Mouse (Mus musculus) embryonic stem cell, embryonic (primary cell): ENCODE measurements at regions not wholly inside any gene's neighbourhood (a gene's known extent, or its start where the extent isn't known, plus 50 kb on each side); places are given as distances from the start of the nearest gene placed in this dataset.

ENCODE experiments used
- CTCF ChIA-PET, 4 experiments: fragments of 300-600 bp in 2 of 4; fragments of 350-600 bp in 2 of 4; sonication (Branson Sonifier 250); formaldehyde crosslinking; loops; one replicate each; lab custom pipeline; 2022; ENCODE audit warnings: inconsistent platforms in 2 of 4; lab: Charles Lee
- POLR2A ChIA-PET, 4 experiments: fragments of 300-600 bp in 2 of 4; fragments of 350-600 bp in 2 of 4; sonication (Branson Sonifier 250); formaldehyde crosslinking; loops; one replicate each; lab custom pipeline; 2022; ENCODE audit warnings: antibody characterized with exemption in 4 of 4, inconsistent platforms in 1 of 4; lab: Charles Lee

- POLR2A ChIA-PET, result no interaction called here
- CTCF ChIA-PET, result interaction anchor here in 1 of 4 experiments (0.5 kb wide), 1 partner anchor 1531 kb away, joined by 8 read pairs; no protein-coding TSS in a partner anchor
Observed at GRCm38 (mm10) chr7:135809751-135810379, 93.7 kb upstream of the Mki67 start.

DNA sequence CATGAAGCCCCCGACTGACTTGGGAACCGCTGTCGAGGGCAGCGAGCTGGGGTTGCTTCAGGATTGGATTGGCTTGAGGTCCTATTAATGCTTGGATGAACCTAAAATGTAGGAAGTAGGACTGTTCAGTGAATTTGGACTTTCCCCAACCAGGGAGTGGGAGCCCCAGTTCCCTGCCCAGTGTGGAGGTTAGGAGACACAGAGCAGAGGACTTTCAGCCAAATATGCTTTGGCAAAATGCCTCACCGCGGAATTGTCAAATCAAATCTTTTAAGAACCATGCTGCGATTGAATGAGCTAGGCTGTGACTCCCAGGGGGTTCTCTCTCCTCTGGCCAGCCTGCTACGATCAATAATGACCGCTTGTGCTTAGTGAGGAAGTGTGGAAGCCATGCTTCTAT is 94.8 kb upstream of the Mki67 start:
- ChIA-PET CTCF (no interaction called here), POLR2A (interaction anchor here in 1 of 4 experiments (0.6 kb wide), 1 partner anchor 12 kb away, joined by 3 read pairs; no protein-coding TSS in a partner anchor)

DNA sequence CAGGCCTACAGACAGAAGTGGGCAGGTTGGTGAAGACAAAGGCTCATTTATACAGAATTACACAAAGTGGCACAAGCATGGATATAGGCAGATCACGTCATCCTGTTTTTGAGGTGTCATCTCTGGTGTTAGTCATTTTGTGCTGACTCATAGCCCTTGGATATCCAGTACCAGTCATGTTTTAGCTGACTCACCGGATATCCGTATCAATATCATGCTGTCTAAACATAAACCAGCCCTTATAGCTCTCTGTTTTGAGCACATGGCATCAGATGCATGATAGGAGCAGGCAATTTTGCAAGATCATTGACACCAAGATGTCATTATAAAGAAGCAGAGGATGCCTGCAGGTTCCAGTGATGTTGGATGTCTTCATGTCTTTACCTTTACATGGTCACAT is 97.5 kb upstream of the Mki67 start:
- ChIA-PET CTCF (no interaction called here), POLR2A (no interaction called here)

GRCm38 (mm10) chr7:135816191-135816590 is 100.0 kb upstream of the Mki67 start:
- ChIA-PET CTCF (interaction anchor here in 1 of 4 experiments (1.6 kb wide), 1 partner anchor 25 kb away, joined by 5 read pairs; no protein-coding TSS in a partner anchor), POLR2A (no interaction called here)

DNA sequence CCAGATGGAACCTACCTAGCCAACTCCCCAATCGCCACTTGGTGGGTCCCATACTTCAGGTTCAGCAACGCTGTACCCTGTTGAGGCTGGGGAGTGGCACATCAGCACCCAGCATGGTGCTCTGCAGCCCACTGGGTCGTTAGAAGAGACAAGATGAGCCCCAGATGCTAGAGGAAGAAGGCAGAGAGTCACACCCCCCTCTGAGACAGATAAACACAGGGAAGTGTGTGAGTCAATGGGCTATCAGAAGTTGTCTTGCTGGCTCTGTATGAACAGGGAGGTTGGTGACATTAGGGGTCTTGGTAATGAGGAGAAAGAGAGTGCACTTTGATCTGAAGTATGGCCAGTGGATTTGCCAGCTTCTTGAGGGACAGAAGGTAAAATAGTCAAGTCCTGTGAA is 101.7 kb upstream of the Mki67 start:
- ChIA-PET CTCF (no interaction called here), POLR2A (no interaction called here)

- ChIA-PET POLR2A (no interaction called here), CTCF (no interaction called here)
Observed at GRCm38 (mm10) chr7:135818298-135818697, 102.1 kb upstream of the Mki67 start.

DNA sequence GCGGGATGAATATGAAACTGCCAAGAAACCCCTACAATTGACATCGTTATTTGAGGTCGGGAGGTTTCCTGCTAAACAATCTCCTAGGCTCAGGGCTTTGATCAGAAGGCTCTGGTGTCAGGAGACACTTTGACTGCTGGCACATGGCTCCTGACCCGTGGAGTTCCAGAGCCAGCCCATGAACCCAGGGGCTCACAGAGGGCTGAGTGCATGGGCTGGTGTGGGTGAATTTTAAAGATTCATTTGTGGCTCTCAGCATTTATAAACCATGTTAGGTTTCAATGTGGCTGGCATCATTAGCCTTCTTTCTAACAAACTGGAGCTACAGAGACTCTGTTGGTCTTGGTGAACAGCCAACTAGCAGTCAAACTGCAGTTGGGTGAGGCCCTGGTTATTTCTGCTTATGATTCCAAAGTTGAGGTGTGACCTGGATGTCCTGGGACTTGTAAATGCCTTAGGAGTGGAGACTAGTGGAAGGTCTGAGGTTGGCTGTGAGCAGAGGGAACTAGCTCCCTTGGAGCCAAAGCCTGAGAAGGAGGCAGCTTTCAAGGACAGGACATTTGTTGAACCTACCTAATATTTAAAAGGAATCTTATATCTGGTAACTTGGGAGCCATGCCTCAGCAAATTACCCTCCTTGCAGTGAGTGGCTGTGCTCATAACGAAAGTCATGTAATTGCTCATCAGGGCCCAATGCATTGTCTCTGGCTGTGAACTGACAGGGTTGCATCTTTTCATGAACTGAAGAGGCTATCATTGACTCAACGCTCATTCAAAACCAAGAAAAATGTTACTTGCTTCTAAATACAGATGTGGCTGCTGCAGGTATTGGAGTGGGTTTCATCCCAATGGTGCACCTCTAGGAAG is 108.0 kb upstream of the Mki67 start:
- CTCF ChIA-PET, result no interaction called here
- POLR2A ChIA-PET, result no interaction called here

GRCm38 (mm10) chr7:135829246-135829645 is 113.1 kb upstream of the Mki67 start:
- POLR2A ChIA-PET, result no interaction called here
- CTCF ChIA-PET, result interaction anchor here in 1 of 4 experiments (0.5 kb wide), 1 partner anchor 71 kb away, joined by 3 read pairs; no protein-coding TSS in a partner anchor

DNA sequence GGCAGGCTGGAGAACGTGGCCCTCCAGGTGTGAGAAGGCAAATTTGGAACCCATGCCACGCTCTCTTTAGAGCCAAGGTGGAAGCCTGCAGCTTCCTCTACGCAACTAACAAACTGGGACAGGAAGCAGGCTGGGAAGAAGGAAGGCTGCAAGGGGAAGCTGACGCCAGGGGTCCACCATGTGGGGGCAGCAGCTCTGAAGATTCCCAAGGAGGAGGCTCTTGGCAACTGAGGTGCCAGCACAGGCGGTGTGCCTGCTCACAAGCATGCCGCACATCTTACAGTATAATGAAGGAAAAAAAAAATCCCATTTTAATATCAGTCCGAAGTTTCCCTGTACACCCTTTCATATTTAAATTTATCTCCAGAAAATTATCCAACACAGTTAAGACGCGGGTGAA is 117.3 kb upstream of the Mki67 start:
- POLR2A ChIA-PET, result no interaction called here

DNA sequence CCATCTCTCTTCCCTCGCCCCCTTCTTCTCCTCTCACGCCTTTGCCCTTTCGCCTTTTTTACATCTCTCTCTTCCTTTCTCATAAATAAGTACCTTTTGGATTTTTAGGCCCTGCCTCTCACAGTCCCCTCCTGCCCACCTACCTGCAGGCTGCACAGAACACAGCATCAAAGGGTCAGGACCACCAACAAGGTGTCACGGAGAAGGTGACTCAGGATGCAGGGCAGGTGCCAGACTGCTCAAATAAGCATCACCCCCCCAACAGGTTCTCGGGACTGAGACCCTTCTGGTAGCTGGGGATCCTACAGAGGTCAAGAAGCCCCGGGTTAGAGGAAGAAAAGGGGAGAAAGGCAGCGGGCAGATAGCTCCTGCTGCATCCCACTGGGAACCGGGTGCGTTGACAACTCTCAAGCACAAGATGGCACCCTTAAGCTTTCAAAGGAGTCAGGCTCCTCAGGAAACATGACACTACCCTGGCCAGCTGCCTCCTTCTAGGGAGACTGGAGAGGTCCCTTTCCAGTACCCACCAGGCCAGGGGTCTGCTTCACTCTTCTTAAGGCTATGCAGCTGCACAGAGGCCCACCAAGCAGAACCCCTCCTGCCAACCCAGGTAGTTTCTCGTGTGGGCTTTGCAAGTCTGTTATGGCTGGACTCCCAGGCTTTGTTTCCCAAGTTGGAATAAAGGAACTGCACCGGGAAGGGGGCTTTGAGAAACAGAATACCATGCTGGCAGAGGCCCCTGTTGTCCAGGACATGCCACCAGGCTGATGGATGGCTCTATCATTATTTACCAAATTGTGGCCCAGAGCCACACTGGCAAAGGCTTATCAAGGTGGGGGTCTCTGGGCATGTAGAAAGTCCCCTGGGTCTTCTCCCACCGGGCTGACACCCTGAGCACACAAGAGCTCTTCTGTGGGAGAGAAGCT is 120.9 kb upstream of the Mki67 start:
- ChIA-PET POLR2A (interaction anchor here in 1 of 4 experiments (1.2 kb wide), 1 partner anchor 120 kb away, joined by 5 read pairs; no protein-coding TSS in a partner anchor), CTCF (interaction anchor here (0.6 to 1.8 kb wide), 27 partner anchors 10 to 652 kb away, joined by 3 to 27 read pairs (median 4); no protein-coding TSS in a partner anchor)

More for the DNA sequence above, 117.3 kb upstream of the Mki67 start:
- CTCF ChIA-PET, result no interaction called here

DNA sequence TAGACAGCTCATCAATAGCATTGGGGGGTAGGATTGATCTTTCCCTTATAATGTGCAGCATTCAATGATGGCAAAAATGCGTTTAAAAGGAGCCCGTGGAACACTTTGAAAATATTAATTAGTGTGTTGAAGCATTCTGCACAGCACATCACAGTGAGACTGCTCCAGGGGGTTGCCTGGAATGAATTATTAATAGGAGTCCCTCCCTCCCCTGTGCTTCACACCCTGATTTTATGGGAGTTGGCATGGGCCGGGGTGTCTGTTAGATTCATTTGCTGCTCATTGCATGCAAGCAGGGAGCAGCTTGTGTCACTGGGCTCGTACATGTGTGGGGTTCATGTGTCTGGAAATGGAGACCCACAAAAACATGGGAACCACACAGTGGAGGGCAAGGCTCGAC is 127.9 kb upstream of the Mki67 start:
- CTCF ChIA-PET, result interaction anchor here in 3 of 4 experiments (0.8 to 1.0 kb wide), 3 partner anchors 8 to 357 kb away, joined by 3 read pairs; no protein-coding TSS in a partner anchor

DNA sequence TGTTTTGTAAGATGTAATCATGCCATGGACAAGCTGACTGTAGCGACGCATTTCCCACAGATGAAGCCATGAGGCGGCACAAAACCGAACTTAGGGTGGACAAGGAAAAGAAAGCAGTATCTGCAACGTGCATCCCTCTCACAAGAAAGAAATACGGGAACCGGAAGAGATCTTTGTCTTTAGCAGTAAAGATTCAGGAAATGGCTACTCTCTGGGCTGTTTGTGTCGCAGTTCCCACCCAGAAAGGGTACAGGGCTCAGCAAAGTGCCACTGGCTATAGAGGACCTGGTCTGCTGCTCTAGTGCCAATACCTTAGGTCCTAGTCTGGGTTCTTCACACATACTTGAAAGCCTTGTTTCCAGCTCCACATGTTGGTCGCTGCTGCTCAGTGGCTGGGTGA is 131.1 kb upstream of the Mki67 start:
- POLR2A ChIA-PET, result no interaction called here
- CTCF ChIA-PET, result no interaction called here

More for the DNA sequence above, 127.9 kb upstream of the Mki67 start:
- POLR2A ChIA-PET, result no interaction called here

DNA sequence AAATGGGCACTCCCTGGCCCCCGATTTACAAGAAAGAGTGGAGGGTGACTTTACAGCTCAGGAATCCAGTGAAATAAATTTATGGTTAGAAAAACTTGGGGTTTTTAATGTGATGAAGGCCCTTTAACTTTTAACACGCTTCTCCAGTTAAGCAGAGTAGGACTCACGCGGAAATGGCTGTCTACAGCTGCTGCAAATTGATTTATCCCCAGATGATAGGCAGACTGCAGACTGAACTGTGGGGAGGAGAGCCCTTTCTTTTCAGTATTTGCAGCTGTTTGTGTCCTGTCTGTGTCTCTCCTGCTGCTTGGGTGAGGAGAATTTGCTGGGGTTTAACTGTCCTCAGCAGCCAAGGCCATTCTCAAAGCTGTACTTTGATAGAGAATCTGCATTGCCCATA is 132.0 kb upstream of the Mki67 start:
- POLR2A ChIA-PET, result interaction anchor here in 1 of 4 experiments (0.6 kb wide), 1 partner anchor 305 kb away, joined by 4 read pairs; no protein-coding TSS in a partner anchor
- CTCF ChIA-PET, result no interaction called here

- POLR2A ChIA-PET, result interaction anchor here in 1 of 4 experiments (0.7 kb wide), 1 partner anchor 199 kb away, joined by 3 read pairs; no protein-coding TSS in a partner anchor
- CTCF ChIA-PET, result no interaction called here
Observed at GRCm38 (mm10) chr7:135848833-135849232, 132.7 kb upstream of the Mki67 start.

DNA sequence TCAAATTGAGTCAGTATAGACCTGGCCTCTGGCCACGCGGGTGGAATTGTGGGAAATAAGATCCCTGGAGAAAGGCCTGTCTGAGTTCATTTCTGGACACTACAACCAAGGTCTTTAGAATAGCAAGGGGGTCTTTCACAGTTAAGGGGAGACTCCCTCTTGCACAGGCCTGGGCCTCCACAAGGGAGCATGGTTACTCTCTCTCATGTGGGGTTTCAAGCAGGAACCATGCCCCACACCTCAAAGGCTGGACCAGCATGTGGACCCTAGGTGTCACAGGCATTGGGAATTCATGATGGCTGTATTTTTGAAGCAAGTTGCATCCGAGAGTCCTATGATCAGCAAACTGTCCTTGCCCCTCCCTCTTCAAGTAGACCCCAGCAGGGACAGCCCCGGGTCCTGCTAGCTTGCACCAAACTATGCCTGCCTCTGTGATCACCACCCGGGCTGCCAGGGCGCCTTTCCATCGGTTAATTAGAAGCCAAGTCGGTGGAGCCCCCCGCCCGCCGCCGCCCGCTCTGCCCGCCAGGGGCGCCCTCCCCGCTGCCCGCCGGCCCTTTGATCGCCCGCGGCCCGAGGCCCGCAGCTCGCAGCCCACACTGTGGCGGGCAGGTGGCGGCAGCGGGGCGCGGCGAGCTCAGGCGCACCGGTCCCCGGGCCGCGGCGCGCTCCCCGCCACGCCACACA is 137.1 kb upstream of the Mki67 start:
- ChIA-PET POLR2A (no interaction called here), CTCF (interaction anchor here in 3 of 4 experiments (0.5 to 1.8 kb wide), 9 partner anchors 14 to 957 kb away, joined by 3 to 5 read pairs (median 4); no protein-coding TSS in a partner anchor)

DNA sequence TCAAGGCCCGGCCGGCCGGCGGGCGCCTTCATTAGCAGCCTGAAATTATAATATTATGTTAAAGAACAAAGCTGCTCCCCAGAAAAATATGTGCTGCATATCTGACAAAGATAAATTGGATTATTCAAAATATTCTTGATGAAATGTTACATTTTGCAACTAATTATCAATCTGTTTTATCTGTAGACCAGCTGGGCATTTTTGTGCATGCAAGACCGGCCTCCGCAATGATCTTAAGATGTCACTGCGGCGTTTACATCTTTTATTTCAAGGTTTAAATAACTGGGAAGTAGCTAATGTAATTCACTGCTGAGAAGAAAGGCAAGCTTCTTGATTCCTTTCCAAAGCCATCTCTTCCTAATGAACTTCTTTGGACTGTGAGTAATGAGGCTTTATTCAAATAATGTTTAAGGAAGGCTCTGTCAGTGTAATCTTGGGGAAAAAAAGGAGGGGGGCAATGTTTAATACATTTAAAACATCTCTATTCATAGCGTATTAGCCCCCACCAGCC is 137.7 kb upstream of the Mki67 start:
- ChIA-PET POLR2A (no interaction called here), CTCF (interaction anchor here in 2 of 4 experiments (0.6 to 1.8 kb wide), 6 partner anchors 14 to 118 kb away, joined by 3 to 5 read pairs (median 4); no protein-coding TSS in a partner anchor)

DNA sequence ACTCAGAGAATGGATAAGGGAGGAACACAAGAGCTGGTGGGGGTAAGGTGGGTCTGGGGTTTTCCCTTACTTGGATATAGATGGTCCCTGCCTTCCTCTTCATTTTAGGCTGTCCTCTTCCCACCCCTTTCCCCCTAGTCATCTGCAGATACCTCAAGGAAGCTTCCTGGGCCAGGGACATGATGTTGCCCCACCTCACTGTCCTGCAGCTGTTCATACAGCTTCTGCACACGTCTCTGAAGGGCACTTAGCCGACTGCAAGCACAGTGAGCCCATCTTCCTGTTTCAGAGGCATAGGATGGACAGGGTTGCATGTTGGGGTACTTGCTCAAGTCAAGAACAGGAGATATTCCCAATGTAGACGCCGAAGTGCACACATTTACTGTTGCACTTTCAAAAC is 144.1 kb upstream of the Mki67 start:
- ChIA-PET CTCF (no interaction called here), POLR2A (no interaction called here)
